Mouse (Mus musculus): ENCODE measurements around the gene Grin3b. TPM values are rescaled to one million over a fixed set of nuclear protein-coding genes. Genes with fewer than 3 reads are reported as not detected.

Gene Grin3b
- total RNA-seq (2015; ENCODE audit: low replicate concordance) (not detected in 2 replicates), total RNA-seq (2017; ENCODE audit: low replicate concordance) (not detected in 2 replicates)

- no peak for ATAC-seq (replicated peaks; ENCODE audit: low FRiP score, poor library complexity, severe bottlenecking)
These were observed at the start of gene Grin3b for GRCm38 (mm10) chr10:79970415-79971182. Gene Grin3b (plus strand): TSS chr10:79970715.

GRCm38 (mm10) chr10:79920958-79921535 is 49.5 kb upstream of the Grin3b start, which contains the start of gene R3hdm4:
Gene R3hdm4 (minus strand): TSS chr10:79921208.
- no peak for ATAC-seq (replicated peaks; ENCODE audit: low FRiP score, poor library complexity, severe bottlenecking)

DNA sequence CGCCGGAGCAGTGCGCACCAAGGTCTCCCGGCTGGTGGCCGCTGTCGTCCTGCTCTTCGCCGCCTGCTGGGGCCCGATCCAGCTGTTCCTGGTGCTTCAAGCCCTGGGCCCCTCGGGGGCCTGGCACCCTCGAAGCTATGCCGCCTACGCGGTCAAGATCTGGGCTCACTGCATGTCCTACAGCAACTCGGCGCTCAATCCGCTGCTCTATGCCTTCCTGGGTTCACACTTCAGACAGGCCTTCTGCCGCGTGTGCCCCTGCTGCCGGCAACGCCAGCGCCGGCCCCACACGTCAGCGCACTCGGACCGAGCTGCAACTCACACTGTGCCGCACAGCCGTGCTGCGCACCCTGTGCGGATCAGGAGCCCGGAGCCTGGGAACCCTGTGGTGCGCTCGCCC is 48.9 kb upstream of the Grin3b start:
- no peak for ATAC-seq (replicated peaks; ENCODE audit: low FRiP score, poor library complexity, severe bottlenecking)

DNA sequence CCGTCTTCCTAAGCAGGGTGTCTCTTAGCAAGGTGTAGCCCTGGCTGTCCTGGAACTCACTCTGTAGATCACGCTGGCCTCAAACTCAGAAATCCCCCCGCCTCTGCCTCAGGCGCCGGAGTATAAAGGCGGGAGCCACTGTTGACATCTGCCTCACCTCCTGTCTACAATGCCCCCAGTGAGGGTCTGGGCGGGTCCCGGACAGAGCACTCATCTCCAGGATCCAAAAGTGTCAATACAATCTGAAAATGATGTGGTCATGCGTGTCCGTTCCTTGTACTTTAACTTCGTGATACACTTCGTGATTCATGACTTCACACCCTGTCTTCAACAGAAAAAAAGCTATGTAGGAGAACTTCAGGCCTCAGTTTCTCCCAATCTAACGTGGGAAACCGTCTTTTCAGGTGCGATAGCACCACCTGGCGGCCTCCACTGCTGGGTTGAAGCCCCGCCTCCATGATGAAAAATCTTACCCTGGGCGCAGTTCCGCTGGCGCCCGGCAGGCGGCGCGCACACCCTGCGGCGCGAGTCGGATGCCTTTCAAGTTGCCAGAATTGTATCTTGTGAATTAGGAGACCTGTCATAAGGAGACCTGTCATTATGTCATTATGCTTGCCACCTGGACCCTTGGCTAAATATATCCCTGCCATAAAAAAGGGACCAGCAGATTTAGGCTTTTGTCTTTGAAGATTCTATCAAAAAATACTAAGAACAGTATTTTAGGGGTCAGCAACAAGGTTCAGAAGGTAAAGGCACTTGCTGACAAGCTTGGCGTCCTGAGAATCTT is 45.3 kb upstream of the Grin3b start:
- ATAC-seq (replicated peaks; ENCODE audit: low FRiP score, poor library complexity, severe bottlenecking) = peak; percentile 68

DNA sequence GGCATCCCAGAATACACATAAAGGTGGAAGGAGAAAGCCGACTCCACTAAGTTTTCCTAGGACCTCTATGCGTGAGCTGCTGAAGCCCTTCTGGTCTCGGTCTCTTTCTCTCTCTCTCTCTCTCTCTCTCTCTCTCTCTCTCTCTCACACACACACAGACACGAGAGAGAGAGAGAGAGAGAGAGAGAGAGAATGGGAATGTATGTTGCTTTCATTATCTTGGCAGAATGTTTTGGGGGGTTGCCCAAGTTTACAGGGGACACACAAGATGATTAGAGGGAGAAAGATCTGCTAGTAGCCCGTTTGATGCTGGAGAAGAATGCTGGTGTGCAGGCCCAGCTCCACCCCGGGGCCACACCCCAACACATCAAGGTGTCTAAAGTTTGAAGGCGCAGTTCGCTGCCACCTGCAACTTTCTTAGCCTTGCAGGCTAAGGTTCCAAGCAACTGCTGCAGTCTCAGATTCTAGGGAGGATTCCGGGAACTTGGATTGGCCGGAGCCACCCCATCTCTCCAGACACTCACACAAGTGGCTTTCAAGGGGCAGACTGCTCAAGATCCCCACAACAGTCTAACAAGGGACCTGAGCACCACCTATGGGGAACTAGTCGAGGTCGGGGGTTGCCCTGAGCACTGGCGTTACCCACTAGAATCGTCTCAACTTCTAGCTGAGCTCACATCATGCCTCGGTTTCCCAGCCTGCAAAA is 44.6 kb upstream of the Grin3b start:
- ATAC-seq (replicated peaks; ENCODE audit: low FRiP score, poor library complexity, severe bottlenecking) = peak; percentile 26

- ATAC-seq (replicated peaks; ENCODE audit: low FRiP score, poor library complexity, severe bottlenecking) = peak; percentile 71
These were observed 43.8 kb upstream of the Grin3b start, which contains the start of gene Arid3a for GRCm38 (mm10) chr10:79926491-79927323. Gene Arid3a (plus strand): TSS chr10:79927043.

GRCm38 (mm10) chr10:79927324-79928029 is 43.0 kb upstream of the Grin3b start:
- ATAC-seq (replicated peaks; ENCODE audit: low FRiP score, poor library complexity, severe bottlenecking) = no peak

GRCm38 (mm10) chr10:79928030-79928694 is 42.4 kb upstream of the Grin3b start:
- no peak for ATAC-seq (replicated peaks; ENCODE audit: low FRiP score, poor library complexity, severe bottlenecking)

DNA sequence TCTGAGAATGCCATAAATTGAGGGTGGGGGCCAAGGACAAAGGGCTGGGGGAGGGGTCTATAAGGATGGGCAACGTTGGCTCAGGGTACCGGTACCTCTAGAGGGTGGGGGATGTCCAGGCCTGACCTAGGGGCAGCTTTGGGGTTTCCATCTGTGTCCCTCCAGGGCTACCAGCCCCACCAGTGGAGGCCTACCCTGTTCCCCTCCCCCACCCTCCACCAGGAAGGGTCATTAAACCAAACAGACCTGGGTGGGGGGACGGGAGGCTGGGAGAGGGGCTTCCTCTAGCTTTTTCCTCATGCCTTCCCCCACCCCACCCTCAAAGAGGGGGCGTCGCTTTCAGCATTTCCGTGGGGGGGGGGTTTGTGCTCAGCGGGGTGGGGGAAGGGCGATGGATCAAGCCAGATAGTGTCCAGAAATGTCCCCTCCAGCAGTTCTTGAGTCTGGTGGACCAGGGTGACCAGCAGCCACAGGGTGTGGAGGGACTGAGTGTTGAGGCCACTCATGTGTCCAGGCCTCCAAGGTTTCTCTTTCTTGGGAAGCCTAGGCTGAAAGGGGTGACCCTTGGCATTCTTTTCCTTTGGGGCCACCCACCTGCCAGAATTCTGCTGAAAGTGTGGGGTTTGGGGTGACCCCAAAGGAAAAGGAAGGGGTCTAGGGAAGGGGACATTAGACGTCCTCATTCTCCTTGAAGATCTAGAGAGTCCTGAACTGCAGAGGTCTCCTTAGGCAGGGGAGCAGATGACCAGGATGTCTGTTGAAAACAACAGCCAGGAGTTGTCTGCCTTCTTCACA is 41.4 kb upstream of the Grin3b start:
- no peak for ATAC-seq (replicated peaks; ENCODE audit: low FRiP score, poor library complexity, severe bottlenecking)

- ATAC-seq (replicated peaks; ENCODE audit: low FRiP score, poor library complexity, severe bottlenecking) = no peak
These were observed 40.3 kb upstream of the Grin3b start for GRCm38 (mm10) chr10:79929967-79930825.

GRCm38 (mm10) chr10:79930826-79931186 is 39.7 kb upstream of the Grin3b start:
- ATAC-seq (replicated peaks; ENCODE audit: low FRiP score, poor library complexity, severe bottlenecking) = no peak

DNA sequence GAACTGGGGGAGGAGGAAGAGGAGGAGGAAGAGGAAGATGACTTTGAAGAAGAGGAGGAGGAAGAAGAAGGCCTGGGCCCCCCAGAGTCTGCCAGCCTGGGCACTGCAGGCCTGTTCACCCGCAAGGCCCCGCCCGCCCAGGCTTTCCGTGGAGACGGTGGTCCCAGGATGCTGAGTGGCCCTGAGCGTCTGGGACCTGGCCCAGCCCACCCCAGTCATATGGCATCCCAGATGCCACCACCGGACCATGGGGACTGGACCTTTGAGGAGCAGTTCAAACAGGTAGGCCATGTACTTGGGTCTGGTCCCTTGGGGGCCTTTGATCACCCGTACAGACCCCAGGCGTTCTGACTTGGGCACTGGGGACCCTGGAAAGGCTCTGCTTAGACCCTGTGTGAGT is 38.7 kb upstream of the Grin3b start:
- ATAC-seq (replicated peaks; ENCODE audit: low FRiP score, poor library complexity, severe bottlenecking) = no peak

- ATAC-seq (replicated peaks; ENCODE audit: low FRiP score, poor library complexity, severe bottlenecking) = no peak
These were observed 37.8 kb upstream of the Grin3b start for GRCm38 (mm10) chr10:79932736-79933135.

GRCm38 (mm10) chr10:79933145-79933679 is 37.3 kb upstream of the Grin3b start:
- no peak for ATAC-seq (replicated peaks; ENCODE audit: low FRiP score, poor library complexity, severe bottlenecking)

DNA sequence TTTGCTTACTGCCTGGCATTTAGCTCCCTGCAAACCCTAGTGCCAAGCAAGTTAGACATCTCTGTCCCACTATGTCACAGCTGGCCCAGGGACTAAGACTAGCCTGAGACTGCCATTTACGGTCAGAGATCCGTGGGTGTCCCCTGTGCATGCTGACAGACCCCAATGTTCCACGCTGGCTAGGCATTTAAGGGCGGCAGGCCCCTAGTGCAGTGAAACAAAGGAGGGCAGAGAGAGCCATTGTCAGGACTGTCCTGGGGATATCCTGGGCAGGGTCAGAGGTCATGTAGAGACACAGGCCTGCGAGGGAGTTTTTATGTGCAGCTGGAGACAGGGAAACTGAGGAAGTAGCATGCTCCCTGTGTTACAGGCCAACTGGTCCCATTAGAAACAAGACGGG is 36.7 kb upstream of the Grin3b start:
- no peak for ATAC-seq (replicated peaks; ENCODE audit: low FRiP score, poor library complexity, severe bottlenecking)

- ATAC-seq (replicated peaks; ENCODE audit: low FRiP score, poor library complexity, severe bottlenecking) = no peak
These were observed 36.2 kb upstream of the Grin3b start for GRCm38 (mm10) chr10:79934272-79934721.
